Mouse (Mus musculus): Measurements from ENCODE around the gene F12. TPM values are rescaled to one million over a fixed set of nuclear protein-coding genes. Genes with fewer than 3 reads are reported as not detected.

F12 gene
- total RNA-seq (2023) = not detected

GRCm38 (mm10) chr13:55426613-55427012 is at the start of gene F12:
F12 (minus strand) TSS chr13:55426793.

GRCm38 (mm10) chr13:55464027-55464884 is 37.7 kb upstream of the F12 start, which contains the start of gene Prr7:
Prr7 (plus strand) TSS chr13:55464267.

GRCm38 (mm10) chr13:55444937-55445315 is 18.3 kb upstream of the F12 start, which contains the start of gene Grk6:
Grk6 (plus strand) TSS chr13:55445072.

GRCm38 (mm10) chr13:55414743-55415380 is 11.7 kb downstream of the F12 start, which contains the start of gene Pfn3:
Pfn3 (minus strand) TSS chr13:55415232.

GRCm38 (mm10) chr13:55398088-55398487 is 28.5 kb downstream of the F12 start, which contains the start of gene Slc34a1:
Slc34a1 (plus strand) TSS chr13:55398187.

GRCm38 (mm10) chr13:55369531-55370114 is 57.0 kb downstream of the F12 start, which contains the start of gene Rgs14:
Rgs14 (plus strand) TSS chr13:55369732.

Other genes starting within 250 kb of the F12 start
- gene Nsd1, start 217.0 kb downstream of the F12 start, total RNA-seq (2023) = 100 to 1,000 TPM; 133 to 136 TPM
- 100 to 1,000 TPM; 150 to 169 TPM for gene Prelid1, start 106.3 kb downstream of the F12 start, total RNA-seq (2023)
- gene Rab24, start 104.8 kb downstream of the F12 start, total RNA-seq (2023) = 10 to 100 TPM; 50.4 to 51.8 TPM
- under 1 TPM; 0.36 to 0.52 TPM for gene Mxd3, start 97.0 kb downstream of the F12 start, total RNA-seq (2023)
- gene Lman2, start 64.0 kb downstream of the F12 start, total RNA-seq (2023) = 100 to 1,000 TPM; 116 to 125 TPM
- gene Rgs14, start 57.1 kb downstream of the F12 start, total RNA-seq (2023) = 10 to 100 TPM; 65.0 to 65.2 TPM
- not detected for gene Slc34a1, start 28.6 kb downstream of the F12 start, total RNA-seq (2023)
- not detected for gene Pfn3, start 11.6 kb downstream of the F12 start, total RNA-seq (2023)
- 100 to 1,000 TPM; 149 to 155 TPM for gene Grk6, start 18.3 kb upstream of the F12 start, total RNA-seq (2023)
- 10 to 100 TPM in 1 of 2 experiments, 1 to 10 TPM in 1; 8.6 to 10.9 TPM for gene Prr7, start 37.5 kb upstream of the F12 start, total RNA-seq (2023)
- gene Dbn1, start 61.3 kb upstream of the F12 start, total RNA-seq (2023) = 1 to 10 TPM in 1 of 2 experiments, under 1 TPM in 1; 0.71 to 1.3 TPM
- 10 to 100 TPM in 1 of 2 experiments, 1 to 10 TPM in 1; 6.9 to 10.9 TPM for gene Pdlim7, start 86.9 kb upstream of the F12 start, total RNA-seq (2023)
- 100 to 1,000 TPM; 249 to 258 TPM for gene Dok3, start 102.5 kb upstream of the F12 start, total RNA-seq (2023)
- gene Ddx41, start 109.9 kb upstream of the F12 start, total RNA-seq (2023) = 10 to 100 TPM; 59.0 to 60.2 TPM
- gene Fam193b, start 144.3 kb upstream of the F12 start, total RNA-seq (2023) = 100 to 1,000 TPM in 1 of 2 experiments, 10 to 100 TPM in 1; 90.5 to 104 TPM
- gene Tmed9, start 146.9 kb upstream of the F12 start, total RNA-seq (2023) = 10 to 100 TPM; 93.3 to 95.8 TPM
- gene B4galt7, start 173.1 kb upstream of the F12 start, total RNA-seq (2023) = 10 to 100 TPM; 11.4 to 13.0 TPM
- 10 to 100 TPM; 18.6 to 20.4 TPM for gene Caml, start 196.2 kb upstream of the F12 start, total RNA-seq (2023)
- gene Ddx46, start 208.2 kb upstream of the F12 start, total RNA-seq (2023) = 10 to 100 TPM; 52.8 to 65.4 TPM